Mouse (Mus musculus) kidney, postnatal 14 days (tissue): ENCODE measurements around the gene Hmgcs2.

Experiments used
- DNase-seq: peaks from one replicate; pipeline ENCODE4 v3.0.0; 2022; ENCODE audit warnings: mixed read lengths

Gene Hmgcs2

GRCm38 (mm10) chr3:98280204-98280932 lies at the start of gene Hmgcs2:
TSS of gene Hmgcs2 (plus strand) at chr3:98280435.
- DNase-seq = peak; percentile 83

- no peak for DNase-seq
These were observed 46.7 kb upstream of the Hmgcs2 start for GRCm38 (mm10) chr3:98233504-98233903.

GRCm38 (mm10) chr3:98236266-98236665 lies 44.0 kb upstream of the Hmgcs2 start:
- no peak for DNase-seq

- no peak for DNase-seq
These were observed 43.0 kb upstream of the Hmgcs2 start for GRCm38 (mm10) chr3:98237240-98237639.

DNA sequence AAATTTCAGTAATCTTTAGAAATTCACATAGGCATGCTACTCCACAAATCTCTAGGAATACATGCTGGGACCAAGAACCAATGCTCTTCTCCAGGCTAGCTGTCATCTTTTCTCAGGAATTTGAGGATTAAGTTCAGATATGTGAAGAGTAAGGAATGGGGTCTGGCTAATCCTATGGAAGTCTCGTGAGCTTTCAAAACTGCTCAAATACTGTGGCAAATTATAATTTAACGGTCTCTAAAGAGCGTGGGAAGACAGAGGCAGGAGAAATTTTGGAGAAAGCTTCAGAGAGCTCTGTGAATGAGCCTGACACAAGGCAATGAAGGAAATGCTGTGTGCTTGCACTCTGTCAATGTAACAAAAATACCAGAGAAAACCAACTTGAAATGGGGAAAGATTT lies 42.1 kb upstream of the Hmgcs2 start:
- no peak for DNase-seq

DNA sequence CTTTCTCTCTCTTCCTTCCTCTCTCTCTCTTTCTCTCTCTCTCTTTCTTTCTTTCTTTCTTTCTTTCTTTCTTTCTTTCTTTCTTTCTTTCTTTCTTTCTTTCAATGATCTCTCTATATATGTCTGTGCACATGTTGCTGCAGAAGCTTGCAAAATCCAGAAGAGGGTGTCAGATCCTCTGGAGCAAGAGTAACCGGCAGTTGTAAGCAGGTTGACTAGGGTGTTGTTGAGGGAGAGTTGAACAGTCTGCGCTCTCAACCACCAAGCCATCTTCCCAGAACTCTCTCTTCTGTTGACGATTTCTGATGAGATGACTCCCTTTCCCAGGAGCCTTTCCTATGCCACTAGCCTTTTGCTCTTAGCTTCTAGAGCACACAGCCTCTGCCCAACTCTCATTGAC lies 38.2 kb upstream of the Hmgcs2 start:
- DNase-seq = no peak

DNA sequence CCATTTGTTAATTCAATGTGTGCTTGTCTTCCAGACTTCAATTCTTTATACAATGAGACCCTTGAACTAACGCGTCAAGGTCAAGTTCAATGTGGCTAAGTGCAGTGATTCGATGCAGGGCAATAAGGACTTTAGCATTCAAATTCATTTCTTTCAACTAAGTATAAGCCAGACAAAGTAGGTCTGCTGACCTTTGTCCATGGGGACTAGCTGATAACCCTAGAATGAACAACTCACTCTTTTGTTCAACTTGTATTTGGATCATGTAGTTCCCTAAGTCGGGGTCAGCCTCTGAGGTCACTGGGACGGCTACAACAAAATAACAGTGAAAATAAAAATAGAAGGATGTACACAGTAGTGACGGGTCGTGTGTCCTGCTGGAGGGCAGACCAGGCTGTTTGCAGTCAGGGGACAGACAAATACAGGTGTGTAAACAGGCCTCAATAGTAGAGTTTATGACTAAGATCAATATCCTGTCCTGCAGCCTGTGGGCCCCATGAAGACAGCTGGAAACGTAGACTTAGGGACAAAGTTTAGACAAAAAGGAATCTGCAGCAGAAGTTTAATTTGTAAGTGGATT lies 37.7 kb upstream of the Hmgcs2 start:
- DNase-seq = no peak

- DNase-seq = no peak
These were observed 34.3 kb upstream of the Hmgcs2 start for GRCm38 (mm10) chr3:98245892-98246291.

DNA sequence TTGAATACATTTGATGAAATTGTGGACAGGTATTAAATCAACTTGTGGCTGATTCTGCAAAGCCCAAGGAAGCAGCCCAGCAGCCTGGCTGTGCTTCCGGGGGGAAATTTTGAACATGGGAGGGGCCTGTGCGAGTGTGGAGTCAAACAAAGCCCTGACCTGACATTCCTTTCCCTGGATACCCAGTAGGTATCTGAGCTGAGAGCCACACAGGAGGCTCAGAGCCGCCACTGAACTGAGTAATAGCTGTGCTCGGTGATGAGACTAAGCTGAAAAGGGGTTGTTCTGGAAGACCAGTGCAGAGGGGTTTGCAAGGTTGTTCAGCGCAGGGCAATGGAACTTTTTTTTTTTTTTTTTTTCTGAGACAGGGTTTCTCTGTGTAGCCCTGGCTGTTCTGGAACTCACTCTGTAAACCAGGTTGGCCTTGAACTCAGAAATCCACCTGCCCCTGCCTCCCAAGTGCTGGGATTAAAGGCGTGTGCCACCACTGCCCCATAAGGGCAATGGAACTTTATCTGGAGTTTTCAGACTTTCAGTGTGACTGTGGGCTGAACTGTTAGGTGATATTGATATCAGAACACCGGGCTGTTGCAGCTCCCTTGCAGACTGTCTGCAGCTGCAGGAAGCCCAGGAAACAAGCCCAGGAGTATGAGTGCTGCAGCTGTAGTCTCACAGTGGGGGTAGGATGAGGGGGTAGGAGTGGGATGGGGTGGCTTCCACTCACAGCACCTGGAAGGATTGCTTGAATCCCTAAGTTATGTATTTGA lies 33.1 kb upstream of the Hmgcs2 start:
- no peak for DNase-seq

DNA sequence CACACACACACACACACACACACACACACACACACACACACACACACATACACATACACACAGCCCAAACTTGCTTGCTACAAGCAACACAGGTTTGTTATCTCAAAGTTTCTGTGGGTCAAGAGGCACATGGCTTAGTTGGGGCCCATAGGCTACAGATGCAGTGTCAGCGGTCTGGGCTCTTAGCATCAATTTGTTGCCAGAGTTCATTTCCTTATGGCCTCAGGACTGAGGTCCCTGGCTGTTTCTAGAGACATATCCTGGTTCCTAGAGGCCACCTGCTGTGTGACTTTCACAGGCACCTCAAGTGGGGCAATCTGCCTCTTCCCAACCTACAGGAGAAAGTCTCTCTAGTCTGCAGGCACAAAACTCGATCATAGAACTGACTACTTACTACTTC lies 30.9 kb upstream of the Hmgcs2 start:
- no peak for DNase-seq

DNA sequence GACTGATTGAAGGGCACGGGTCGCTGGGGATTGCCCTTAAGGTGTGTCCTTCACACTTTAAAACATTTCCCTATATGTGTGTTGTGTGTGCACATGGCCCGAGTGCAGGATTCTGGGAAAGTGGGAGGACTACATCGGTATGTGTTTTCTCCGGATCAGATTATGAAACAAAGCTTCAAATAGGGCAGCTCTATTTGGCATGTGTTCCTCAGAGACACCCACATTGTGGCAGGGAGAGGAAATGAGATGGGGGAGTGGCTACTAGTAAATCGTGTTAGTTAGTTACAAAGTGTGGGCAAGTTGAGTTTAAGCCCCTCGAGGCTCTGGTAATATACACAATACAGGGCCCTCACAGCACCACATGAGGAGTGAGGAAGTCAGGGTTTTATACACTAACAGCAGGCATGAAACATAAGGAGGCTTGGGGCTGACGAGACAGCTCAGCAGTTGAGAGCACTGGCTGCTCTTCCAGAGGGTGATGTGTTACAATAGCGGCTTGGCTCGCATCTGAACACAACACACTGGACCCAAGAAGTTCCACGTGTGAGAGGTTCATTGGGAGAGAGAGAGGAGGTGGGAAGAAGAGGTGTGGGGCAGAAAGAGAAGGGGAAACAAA lies 30.3 kb upstream of the Hmgcs2 start:
- no peak for DNase-seq

DNA sequence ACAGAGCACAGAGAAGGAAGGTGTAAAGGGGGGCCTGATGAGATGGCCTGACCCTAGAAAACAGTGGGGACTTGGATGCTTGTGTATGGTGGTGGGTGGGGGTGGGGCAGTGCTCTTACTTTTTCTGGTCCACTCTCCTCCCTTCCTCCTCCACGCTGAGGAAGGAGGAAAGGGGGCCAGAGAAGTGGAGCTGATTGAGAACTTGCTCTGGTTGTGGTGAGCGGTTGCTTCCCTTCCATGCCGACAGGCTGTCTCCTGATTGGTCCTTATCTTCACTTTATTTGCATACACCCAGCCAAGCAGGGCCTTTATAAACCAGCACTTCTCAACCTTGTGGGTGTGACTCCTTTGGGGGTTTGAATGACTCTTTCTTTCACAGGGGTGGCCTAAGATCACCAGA lies 26.2 kb upstream of the Hmgcs2 start:
- DNase-seq = no peak

- no peak for DNase-seq
These were observed 25.3 kb upstream of the Hmgcs2 start for GRCm38 (mm10) chr3:98254656-98255583.

DNA sequence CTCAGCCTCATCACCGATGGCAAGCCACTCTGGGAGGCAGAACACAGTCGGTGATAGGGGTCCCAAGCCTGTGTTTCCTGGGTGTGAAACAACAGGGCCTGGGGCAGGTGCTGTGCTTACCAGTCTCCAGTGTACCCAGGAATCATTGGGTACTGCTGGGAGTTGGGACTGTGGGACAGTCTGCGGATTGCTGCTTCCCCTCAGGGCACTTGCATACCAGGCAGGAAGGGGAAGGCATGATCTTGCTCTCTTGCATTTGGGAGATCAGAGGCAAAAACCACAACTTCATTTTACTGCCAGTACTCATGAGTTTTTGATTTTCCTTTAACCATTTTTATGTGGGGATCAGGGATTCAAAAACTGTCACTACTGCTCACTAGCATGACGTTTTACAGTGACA lies 21.5 kb upstream of the Hmgcs2 start:
- no peak for DNase-seq

GRCm38 (mm10) chr3:98259271-98259751 lies 20.9 kb upstream of the Hmgcs2 start:
- DNase-seq = peak; percentile 31

- DNase-seq = peak; percentile 30
These were observed 19.7 kb upstream of the Hmgcs2 start for GRCm38 (mm10) chr3:98260534-98260933.

DNA sequence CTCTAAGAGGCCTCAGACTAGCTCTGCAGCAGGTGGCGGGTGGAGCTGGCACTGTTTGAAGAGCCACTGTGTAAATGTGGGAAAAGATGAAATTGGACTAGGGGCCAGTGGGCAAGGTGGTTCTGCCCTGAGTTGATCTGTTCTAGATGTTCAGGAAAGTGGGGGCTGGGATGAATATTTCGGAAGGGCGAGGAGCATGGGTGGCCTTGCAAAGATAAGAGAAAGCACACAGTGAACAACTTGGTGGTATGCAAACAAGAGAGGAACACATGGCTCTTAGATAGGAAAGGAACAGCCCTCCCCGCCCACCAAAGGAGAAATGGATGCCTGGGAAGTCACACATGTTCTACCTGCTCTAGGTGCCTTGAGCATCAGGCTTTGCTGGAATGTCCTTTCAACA lies 18.8 kb upstream of the Hmgcs2 start:
- no peak for DNase-seq

DNA sequence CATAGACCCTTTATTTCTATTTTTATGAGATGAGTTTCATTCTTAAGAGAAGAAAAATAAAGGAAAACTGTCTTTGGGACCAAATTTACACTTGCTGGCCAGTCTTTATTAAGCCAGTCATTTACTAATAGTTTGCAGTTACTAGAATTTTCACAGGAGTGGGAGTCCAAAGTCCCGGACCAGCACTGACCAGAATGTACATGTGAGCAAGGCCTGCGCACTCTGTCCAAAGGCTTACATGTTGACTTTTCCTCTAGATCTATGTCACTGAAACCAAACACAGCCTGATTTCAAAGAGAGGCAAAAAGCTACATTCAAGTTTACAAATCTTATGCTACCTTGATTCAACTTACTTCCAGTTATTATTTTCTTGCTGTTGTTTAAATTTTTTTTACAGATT lies 18.1 kb upstream of the Hmgcs2 start:
- peak; percentile 73 for DNase-seq

GRCm38 (mm10) chr3:98267249-98267651 lies 13.0 kb upstream of the Hmgcs2 start:
- peak; percentile 80 for DNase-seq

GRCm38 (mm10) chr3:98273623-98274398 lies 6.4 kb upstream of the Hmgcs2 start:
- no peak for DNase-seq

DNA sequence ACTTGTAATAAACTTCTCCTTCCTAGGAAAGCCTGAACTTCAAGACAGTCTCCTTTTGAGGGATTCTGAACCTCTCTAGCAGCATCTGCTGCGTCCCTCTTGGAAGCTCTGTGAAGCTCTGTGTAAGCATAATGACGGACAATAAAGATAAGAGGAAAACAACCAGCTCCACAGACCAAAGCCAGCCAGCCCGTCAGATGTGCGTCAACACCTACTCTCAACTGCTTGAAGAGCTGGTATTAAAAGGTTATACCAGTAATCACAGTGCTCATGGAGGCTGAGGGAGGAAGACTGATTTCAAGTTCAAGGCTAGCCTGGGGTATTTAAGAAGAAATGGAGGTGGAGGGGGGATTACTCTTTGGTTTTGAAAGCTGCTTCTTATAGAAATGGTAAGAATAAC lies 553 bp upstream of the Hmgcs2 start:
- no peak for DNase-seq
